Mouse (Mus musculus) MEL (cell line): ENCODE results near the gene Adgb. TPM values are rescaled to one million over a fixed set of nuclear protein-coding genes. Genes with fewer than 3 reads are reported as not detected.

Source experiments
- DNase-seq: peaks from one replicate; pipeline ENCODE4 v3.0.0; 2011; ENCODE audit warnings: low read depth, low spot score
- H3K27ac ChIP-seq: 2 replicates; pipeline ENCODE4 v1.5.1; 2012; ENCODE audit warnings: low read depth, mild to moderate bottlenecking, control low read depth, low read length, moderate library complexity; ENCODE audit not compliant: control insufficient read depth
- H3K27me3 ChIP-seq, 2 experiments: fragments of 150-350 bp in 1 of 2; sonication (generic) in 1 of 2; 2 replicates each; pipeline ENCODE4 v1.6.1; 2012; ENCODE audit warnings: low read length in 2 of 2, mild to moderate bottlenecking in 2 of 2, improper control_type of control experiment in 1 of 2, moderate library complexity in 1 of 2; ENCODE audit not compliant: insufficient read depth in 2 of 2, control insufficient read depth in 1 of 2
- H3K36me3 ChIP-seq, 2 experiments: 2 replicates each; pipeline ENCODE4 v1.6.1; 2012 to 2014; ENCODE audit warnings: low read length in 2 of 2, improper control_type of control experiment in 1 of 2, inconsistent platforms in 1 of 2, mild to moderate bottlenecking in 1 of 2; ENCODE audit not compliant: insufficient read depth in 2 of 2, control insufficient read depth in 1 of 2
- H3K4me1 ChIP-seq, 2 experiments: fragments of 150-350 bp in 1 of 2; sonication (generic) in 1 of 2; 2 replicates each; pipeline ENCODE4 v1.6.1; 2012; ENCODE audit warnings: low read length in 2 of 2, improper control_type of control experiment in 1 of 2, mild to moderate bottlenecking in 1 of 2; ENCODE audit not compliant: insufficient read depth in 2 of 2, control insufficient read depth in 1 of 2
- H3K4me3 ChIP-seq, 2 experiments: fragments of 150-350 bp in 1 of 2; sonication (generic) in 1 of 2; 2 replicates each; pipeline ENCODE4 v1.5.1; 2012; ENCODE audit warnings: low read depth in 2 of 2, low read length in 2 of 2, mild to moderate bottlenecking in 2 of 2, moderate library complexity in 2 of 2, control low read depth in 1 of 2, improper control_type of control experiment in 1 of 2; ENCODE audit not compliant: control insufficient read depth in 1 of 2, insufficient read depth in 1 of 2
- H3K79me2 ChIP-seq: 2 replicates; pipeline ENCODE4 v1.6.1; 2012; ENCODE audit warnings: mild to moderate bottlenecking, low read length, moderate library complexity; ENCODE audit not compliant: control insufficient read depth, poor library complexity, insufficient read depth
- H3K9ac ChIP-seq: 2 replicates; pipeline ENCODE4 v1.6.1; 2012; ENCODE audit warnings: low read depth, mild to moderate bottlenecking, control low read depth, low read length, moderate library complexity; ENCODE audit not compliant: control insufficient read depth, poor library complexity, severe bottlenecking
- H3K9me3 ChIP-seq: fragments of 150-350 bp; sonication (generic); replicated peaks from 2 replicates; pipeline ENCODE4 v1.6.1; 2012; ENCODE audit warnings: mild to moderate bottlenecking, low read length, improper control_type of control experiment, moderate library complexity; ENCODE audit not compliant: insufficient read depth
- BHLHE40 ChIP-seq: IDR thresholded peaks from 2 replicates; pipeline ENCODE4 v1.6.1; 2012; ENCODE audit warnings: low read depth, mild to moderate bottlenecking, inconsistent platforms, low read length, improper control_type of control experiment, borderline replicate concordance
- CHD1 ChIP-seq: IDR thresholded peaks from 2 replicates; pipeline ENCODE4 v1.6.1; 2012; ENCODE audit warnings: low read depth, mild to moderate bottlenecking, inconsistent platforms, low read length, improper control_type of control experiment
- CTCF ChIP-seq, 3 experiments: IDR thresholded peaks in 2 of 3; conservative IDR thresholded peaks in 1 of 3; 2 replicates each; pipeline ENCODE4 v1.5.1; 2011 to 2012; ENCODE audit warnings: low read length in 3 of 3, low read depth in 2 of 3, mild to moderate bottlenecking in 2 of 3, improper control_type of control experiment in 1 of 3, inconsistent platforms in 1 of 3, mixed read lengths in 1 of 3, moderate library complexity in 1 of 3; ENCODE audit not compliant: control insufficient read depth in 1 of 3, insufficient read depth in 1 of 3, poor library complexity in 1 of 3, severe bottlenecking in 1 of 3
- E2F4 ChIP-seq: IDR thresholded peaks from 2 replicates; pipeline ENCODE4 v1.6.1; 2011; ENCODE audit warnings: low read depth, low read length, improper control_type of control experiment, borderline replicate concordance
- ELF1 ChIP-seq: IDR thresholded peaks from 2 replicates; pipeline ENCODE4 v1.6.1; 2014; ENCODE audit warnings: low read depth, mild to moderate bottlenecking, inconsistent platforms, low read length, improper control_type of control experiment, moderate library complexity
- EP300 ChIP-seq, 2 experiments: IDR thresholded peaks; 2 replicates each; pipeline ENCODE4 v1.6.1; 2011; ENCODE audit warnings: improper control_type of control experiment in 2 of 2, low read length in 2 of 2, low read depth in 1 of 2, mild to moderate bottlenecking in 1 of 2
- GABPA ChIP-seq: IDR thresholded peaks from 2 replicates; pipeline ENCODE4 v1.6.1; 2012; ENCODE audit warnings: low read depth, mild to moderate bottlenecking, inconsistent platforms, low read length, improper control_type of control experiment, moderate library complexity
- GATA1 ChIP-seq: IDR thresholded peaks from 2 replicates; pipeline ENCODE4 v1.6.1; 2011; ENCODE audit warnings: low read depth, low read length, improper control_type of control experiment
- HCFC1 ChIP-seq: IDR thresholded peaks from 2 replicates; pipeline ENCODE4 v1.6.1; 2012; ENCODE audit warnings: low read depth, mild to moderate bottlenecking, inconsistent platforms, low read length, improper control_type of control experiment, moderate library complexity
- JUND ChIP-seq: IDR thresholded peaks from 2 replicates; pipeline ENCODE4 v1.6.1; 2011; ENCODE audit warnings: low read depth, mild to moderate bottlenecking, improper control_type of control experiment, low read length
- MAZ ChIP-seq: IDR thresholded peaks from 2 replicates; pipeline ENCODE4 v1.6.1; 2012; ENCODE audit warnings: low read depth, mild to moderate bottlenecking, inconsistent platforms, low read length, improper control_type of control experiment
- MEF2A ChIP-seq: IDR thresholded peaks from 2 replicates; pipeline ENCODE4 v1.6.1; 2014; ENCODE audit warnings: low read depth, mild to moderate bottlenecking, inconsistent platforms, low read length, improper control_type of control experiment; ENCODE audit not compliant: poor library complexity, insufficient replicate concordance, severe bottlenecking; ENCODE audit errors: extremely low read depth
- MXI1 ChIP-seq: IDR thresholded peaks from 2 replicates; pipeline ENCODE4 v1.6.1; 2011; ENCODE audit warnings: mild to moderate bottlenecking, low read depth, low read length, improper control_type of control experiment
- NELFE ChIP-seq: IDR thresholded peaks from 2 replicates; pipeline ENCODE4 v1.6.1; 2011; ENCODE audit warnings: low read depth, low read length, improper control_type of control experiment
- POLR2AphosphoS5 ChIP-seq: IDR thresholded peaks from 2 replicates; pipeline ENCODE4 v1.6.1; 2012; ENCODE audit warnings: low read depth, borderline replicate concordance, mild to moderate bottlenecking, inconsistent platforms, low read length, moderate library complexity, mixed read lengths
- RCOR1 ChIP-seq: IDR thresholded peaks from 2 replicates; pipeline ENCODE4 v1.6.1; 2012; ENCODE audit warnings: low read depth, mild to moderate bottlenecking, inconsistent platforms, low read length, improper control_type of control experiment
- SIN3A ChIP-seq: IDR thresholded peaks from 2 replicates; pipeline ENCODE4 v1.6.1; 2012; ENCODE audit warnings: low read length, improper control_type of control experiment, inconsistent platforms
- SMC3 ChIP-seq: IDR thresholded peaks from 2 replicates; pipeline ENCODE4 v1.6.1; 2011; ENCODE audit warnings: low read depth, low read length, improper control_type of control experiment
- TAL1 ChIP-seq: IDR thresholded peaks from 2 replicates; pipeline ENCODE4 v1.6.1; 2012; ENCODE audit warnings: mild to moderate bottlenecking, inconsistent platforms, low read length, moderate library complexity, mixed read lengths
- USF1 ChIP-seq: IDR thresholded peaks from 2 replicates; pipeline ENCODE4 v1.6.1; 2014; ENCODE audit warnings: low read depth, mild to moderate bottlenecking, inconsistent platforms, low read length, improper control_type of control experiment, moderate library complexity
- USF2 ChIP-seq, 2 experiments: IDR thresholded peaks; 2 replicates each; pipeline ENCODE4 v1.6.1; 2011 to 2012; ENCODE audit warnings: improper control_type of control experiment in 2 of 2, low read length in 2 of 2, borderline replicate concordance in 1 of 2, inconsistent platforms in 1 of 2, low read depth in 1 of 2, mild to moderate bottlenecking in 1 of 2; ENCODE audit not compliant: insufficient read depth in 1 of 2
- polyA plus RNA-seq, 2 experiments: library from polyadenylated mRNA; stranded (reverse) in 1 of 2; unstranded in 1 of 2; fragments of >175 nt in 1 of 2; fragments of >200 nt in 1 of 2; gene quantifications; 2 replicates each; pipeline versions ENCODE4 v1.2.1 to v1.2.4; 2012; ENCODE audit warnings: low replicate concordance in 2 of 2, low read depth in 1 of 2; ENCODE audit not compliant: insufficient read length in 2 of 2, insufficient read depth in 1 of 2, missing spikeins in 1 of 2
- total RNA-seq: library from RNA; depleted of rRNA; stranded (reverse); fragments of 300-350 nt; gene quantifications from 2 replicates; pipeline ENCODE4 v1.2.3, GENCODE M21; 2012

Adgb gene
- total and polyA plus RNA-seq, 3 experiments = not detected

DNA sequence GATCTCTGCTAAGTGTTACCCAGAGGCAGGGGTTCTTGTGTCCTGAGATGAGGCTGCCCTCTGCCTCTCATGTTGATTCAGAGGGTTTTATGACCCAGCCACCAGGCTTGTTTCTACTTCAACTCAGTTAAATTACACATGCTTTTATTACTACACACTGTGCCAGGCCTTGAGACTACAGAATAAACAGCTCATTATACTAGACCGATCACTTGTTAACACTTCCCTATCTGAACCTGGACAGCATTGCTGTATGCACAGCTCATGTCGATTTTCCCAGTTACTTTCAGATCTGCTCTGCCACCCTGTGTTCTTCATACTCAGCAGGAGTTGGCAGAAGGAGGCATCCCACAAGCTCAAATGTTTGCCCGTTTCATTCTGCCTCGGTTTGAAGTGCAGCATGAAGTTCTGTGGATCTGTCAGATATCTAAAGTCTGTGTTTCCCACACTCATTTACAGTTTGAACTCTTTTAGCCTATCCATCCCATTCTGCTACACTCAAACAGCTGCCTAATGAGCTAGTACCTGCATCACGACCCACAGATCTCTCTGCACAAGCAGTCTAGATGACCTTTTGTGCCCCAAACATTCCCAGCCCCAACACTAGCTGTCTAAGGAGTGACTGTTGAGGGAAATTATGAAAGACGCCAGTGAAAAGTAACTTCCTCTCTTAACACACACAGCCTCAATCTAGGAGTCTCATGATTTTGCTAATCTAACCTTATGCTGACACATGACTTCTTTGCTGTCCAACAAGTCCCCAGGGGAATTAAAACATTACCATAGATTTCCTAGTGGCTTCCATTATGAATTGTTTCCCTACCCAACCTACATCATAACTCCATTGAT, 3.2 kb downstream of the Adgb start:
- TF ChIP-seq E2F4 (no peak), BHLHE40 (no peak), USF1 (no peak), HCFC1 (no peak), POLR2AphosphoS5 (no peak)

DNA sequence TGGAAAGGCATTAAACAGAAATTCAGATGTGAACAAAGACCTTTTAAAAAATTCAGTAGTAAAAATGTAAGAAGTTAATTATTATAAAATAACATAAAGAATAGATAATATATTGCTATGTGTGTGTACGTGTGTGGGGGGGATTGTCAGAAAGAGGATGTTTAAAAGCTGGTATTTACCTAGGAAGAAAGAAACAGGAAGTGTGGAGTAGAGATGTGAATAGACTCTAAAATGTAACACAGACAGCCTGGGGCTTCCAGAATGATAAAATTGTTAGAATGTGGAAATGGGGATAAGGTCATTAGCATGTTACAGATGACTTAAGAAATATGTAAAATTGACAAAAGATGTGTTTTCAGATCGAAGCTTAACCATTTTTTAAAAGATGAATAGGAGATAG, 12.0 kb downstream of the Adgb start:
- no peak overlapping the region for H3K9ac ChIP-seq
- no peaks in the 10 kb centered on the region for H3K79me2 ChIP-seq
- no peak overlapping the region for H3K27ac ChIP-seq
- H3K36me3 ChIP-seq = no peaks in the 10 kb centered on the region
- H3K9me3 ChIP-seq = no peaks in the 10 kb centered on the region
- no peaks in the 10 kb centered on the region for H3K27me3 ChIP-seq
- no peaks in the 10 kb centered on the region for H3K4me1 ChIP-seq
- H3K4me3 ChIP-seq = no peak overlapping the region
- no peak for DNase-seq
- TF ChIP-seq MAZ = no peak
- TF ChIP-seq RCOR1 = no peak
- no peak for TF ChIP-seq JUND
- TF ChIP-seq SIN3A = no peak
- TF ChIP-seq EP300 (IDR thresholded peaks at IDR 0.05; ENCODE audit: low read depth in 1 of 2, low read length in 2 of 2) = no peak
- TF ChIP-seq NELFE = no peak
- no peak for TF ChIP-seq BHLHE40
- no peak for TF ChIP-seq USF2 (IDR thresholded peaks at IDR 0.05; ENCODE audit: borderline replicate concordance in 1 of 2, insufficient read depth in 1 of 2, low read depth in 1 of 2, low read length in 2 of 2)
- no peak for TF ChIP-seq USF1
- no peak for TF ChIP-seq GATA1
- TF ChIP-seq TAL1 = no peak
- no peak for TF ChIP-seq SMC3
- TF ChIP-seq MXI1 = no peak
- no peak for TF ChIP-seq GABPA
- TF ChIP-seq E2F4 = no peak
- no peak for TF ChIP-seq CHD1
- no peak for TF ChIP-seq MEF2A
- no peak for TF ChIP-seq ELF1
- no peak for TF ChIP-seq CTCF (IDR thresholded peaks at IDR 0.05 in 2 of 3, conservative IDR thresholded peaks at IDR 0.05 in 1 of 3; ENCODE audit: control insufficient read depth in 1 of 3, insufficient read depth in 1 of 3, low read depth in 2 of 3, low read length in 3 of 3, poor library complexity in 1 of 3, severe bottlenecking in 1 of 3)
- TF ChIP-seq, all 39 proteins: peak for 0

More for the DNA sequence above, 3.2 kb downstream of the Adgb start:
- no peak for DNase-seq
- Histone ChIP-seq H3K4me1 (no peaks in the 10 kb centered on the region), H3K9me3 (no peaks in the 10 kb centered on the region), H3K9ac (no peak overlapping the region), H3K27me3 (no peaks in the 10 kb centered on the region), H3K79me2 (no peaks in the 10 kb centered on the region), H3K36me3 (no peaks in the 10 kb centered on the region), H3K4me3 (no peak overlapping the region), H3K27ac (no peak overlapping the region)
